Mouse (Mus musculus) fat pad, adult 2 months (tissue): ENCODE results near the gene Psmb9.
"Not testable (repeated sequence)": the region's sequence is repeated elsewhere in the genome, so short reads cannot be mapped to it uniquely, and the experiment has no call there.

ENCODE experiments used
- DNase-seq: peaks from one replicate; pipeline ENCODE4 v3.0.0-alpha.2; 2011; ENCODE audit warnings: low read depth, low spot score; ENCODE audit errors: extremely low read depth

Psmb9 gene

GRCm38 (mm10) chr17:34186885-34187260 is 691 bp downstream of the Psmb9 start:
- DNase-seq: no peak

- DNase-seq: no peak
Observed at GRCm38 (mm10) chr17:34185526-34185925, 2.0 kb downstream of the Psmb9 start.

- DNase-seq: no peak
Observed at GRCm38 (mm10) chr17:34183564-34184219, 3.9 kb downstream of the Psmb9 start.

GRCm38 (mm10) chr17:34179913-34180859 is 7.4 kb downstream of the Psmb9 start:
- no peak for DNase-seq

- no peak for DNase-seq
Observed at GRCm38 (mm10) chr17:34179019-34179418, 8.5 kb downstream of the Psmb9 start.

- no peak for DNase-seq
Observed at GRCm38 (mm10) chr17:34177179-34177578, 10.4 kb downstream of the Psmb9 start.

- DNase-seq: no peak
Observed at GRCm38 (mm10) chr17:34174075-34174474, 13.5 kb downstream of the Psmb9 start.

GRCm38 (mm10) chr17:34172528-34172927 is 15.0 kb downstream of the Psmb9 start:
- DNase-seq: no peak

GRCm38 (mm10) chr17:34170877-34171498 is 16.6 kb downstream of the Psmb9 start:
- DNase-seq: no peak

- DNase-seq: no peak
Observed at GRCm38 (mm10) chr17:34170487-34170876, 17.1 kb downstream of the Psmb9 start.

GRCm38 (mm10) chr17:34169279-34169678 is 18.3 kb downstream of the Psmb9 start:
- no peak for DNase-seq

- DNase-seq: no peak
Observed at GRCm38 (mm10) chr17:34165033-34165730, 22.4 kb downstream of the Psmb9 start.

- DNase-seq: no peak
Observed at GRCm38 (mm10) chr17:34164202-34164895, 23.2 kb downstream of the Psmb9 start.

GRCm38 (mm10) chr17:34155534-34155933 is 32.0 kb downstream of the Psmb9 start:
- DNase-seq: no peak

- DNase-seq: no peak
Observed at GRCm38 (mm10) chr17:34152923-34153322, 34.6 kb downstream of the Psmb9 start, which contains the start of gene H2-DMb1. Gene H2-DMb1 (plus strand): TSS chr17:34153072.

- DNase-seq: no peak
Observed at GRCm38 (mm10) chr17:34144960-34145371, 42.6 kb downstream of the Psmb9 start.

- DNase-seq: not testable (repeated sequence)
Observed at GRCm38 (mm10) chr17:34144221-34144620, 43.3 kb downstream of the Psmb9 start.

- DNase-seq: no peak
Observed at GRCm38 (mm10) chr17:34143461-34143860, 44.1 kb downstream of the Psmb9 start.

- no peak for DNase-seq
Observed at GRCm38 (mm10) chr17:34143033-34143432, 44.5 kb downstream of the Psmb9 start, which contains the start of gene H2-DMb2. Gene H2-DMb2 (plus strand): TSS chr17:34143307.

- no peak for DNase-seq
Observed at GRCm38 (mm10) chr17:34142456-34143010, 45.0 kb downstream of the Psmb9 start.
